8 mouse cellular contexts compared by ENCODE assay signal in genomic region chr1:58112880-58113279, GRCm38 (mm10). TPM values are rescaled to one million over a fixed set of nuclear protein-coding genes. Genes with fewer than 3 reads are reported as not detected.
DNase-seq lines count a peak whose midpoint lies in the region; ATAC-seq lines count a peak whose summit lies in the region.

Gene Aox3 (plus strand): TSS chr1:58113130.

- peak within 1 kb of the TSS; percentile 33; the same call in 1 of the 2 replicates for H3K4me2 ChIP-seq in intestine, embryonic 14.5 days (ENCODE audit: low read length)
- no peak within 1 kb of the TSS for H3K4me2 ChIP-seq in intestine, embryonic 16.5 days (ENCODE audit: low read depth, low read length)
- peak within 1 kb of the TSS; percentile 30; the same call in 1 of the 2 replicates for H3K4me2 ChIP-seq in midbrain, embryonic 13.5 days (replicated peaks)

- H3K9me3 ChIP-seq in intestine, embryonic 14.5 days (ENCODE audit: control insufficient read depth, low read length) = no peaks in the 10 kb centered on the region
- no peaks in the 10 kb centered on the region for H3K9me3 ChIP-seq in intestine, embryonic 16.5 days (ENCODE audit: control insufficient read depth, low read length)
- H3K9me3 ChIP-seq in midbrain, embryonic 13.5 days = no peaks in the 10 kb centered on the region

- no peak within 1 kb of the TSS for H3K9ac ChIP-seq in intestine, embryonic 14.5 days (ENCODE audit: low read length)
- no peak within 1 kb of the TSS for H3K9ac ChIP-seq in intestine, embryonic 16.5 days (ENCODE audit: low read depth, low read length)
- H3K9ac ChIP-seq in midbrain, embryonic 13.5 days (replicated peaks) = no peak within 1 kb of the TSS

- DNase-seq in intestine, embryonic 14.5 days (ENCODE audit: low spot score) = peak; percentile 76
- peak; percentile 46 for DNase-seq in embryo, embryonic 11.5 days (ENCODE audit: low read depth, low spot score)
- peak; percentile 23 for DNase-seq in kidney, adult 11 months
- DNase-seq in left cerebral cortex, postnatal 36 days (ENCODE audit: low spot score in 2 of 2) = peak; percentile 64 to 72
- peak; percentile 8 for DNase-seq in splenic B cell, adult 2 months (ENCODE audit: low read depth, low spot score)

- 0 out of 2 replicates have a peak, but pooled peaks cover 3% of the 10 kb centered on the region for H3K4me1 ChIP-seq in intestine, embryonic 14.5 days (replicated peaks; ENCODE audit: control insufficient read depth, insufficient read depth, low read length)
- no peaks in the 10 kb centered on the region for H3K4me1 ChIP-seq in intestine, embryonic 16.5 days (ENCODE audit: control insufficient read depth, insufficient read depth, low read length)
- H3K4me1 ChIP-seq in midbrain, embryonic 13.5 days (replicated peaks) = no peaks in the 10 kb centered on the region

- H3K4me3 ChIP-seq in intestine, embryonic 14.5 days (ENCODE audit: low read depth, low read length) = no peak within 1 kb of the TSS
- H3K4me3 ChIP-seq in intestine, embryonic 16.5 days (ENCODE audit: low read length) = no peak within 1 kb of the TSS
- no peak within 1 kb of the TSS for H3K4me3 ChIP-seq in midbrain, embryonic 13.5 days (replicated peaks)

- no peak within 1 kb of the TSS for H3K27ac ChIP-seq in intestine, embryonic 14.5 days (ENCODE audit: low read depth)
- no peak within 1 kb of the TSS for H3K27ac ChIP-seq in intestine, embryonic 16.5 days (ENCODE audit: low read length)
- no peak within 1 kb of the TSS for H3K27ac ChIP-seq in midbrain, embryonic 13.5 days

- H3K27me3 ChIP-seq in intestine, embryonic 14.5 days (replicated peaks; ENCODE audit: control insufficient read depth, insufficient read depth, low read length) = no peaks in the 10 kb centered on the region
- no peaks in the 10 kb centered on the region for H3K27me3 ChIP-seq in intestine, embryonic 16.5 days (replicated peaks; ENCODE audit: control insufficient read depth, insufficient read depth, low read length)
- H3K27me3 ChIP-seq in midbrain, embryonic 13.5 days = no peaks in the 10 kb centered on the region
- no peaks in the 10 kb centered on the region for H3K27me3 ChIP-seq in splenic B cell, adult 2 months (ENCODE audit: control insufficient read depth, insufficient read depth, low read length, poor library complexity, severe bottlenecking)

- 18% methylated on average over 11 of the region's 11 CpGs for WGBS in intestine, embryonic 14.5 days
- 14% methylated on average over 11 of the region's 11 CpGs for WGBS in intestine, embryonic 16.5 days
- WGBS in midbrain, embryonic 13.5 days = 12% methylated on average over 11 of the region's 11 CpGs

- no peak for ATAC-seq in intestine, embryonic 14.5 days (replicated peaks; ENCODE audit: low FRiP score, low TSS enrichment, low read depth)
- ATAC-seq in intestine, embryonic 16.5 days = no peak; the same call in 1 of the 2 replicates
- ATAC-seq in granulocyte monocyte progenitor cell, adult 5-6 weeks (replicated peaks; ENCODE audit: poor library complexity, severe bottlenecking) = peak; percentile 45
- peak; percentile 80 for ATAC-seq in midbrain, embryonic 13.5 days

- no peaks in the 10 kb centered on the region for H3K36me3 ChIP-seq in intestine, embryonic 14.5 days (ENCODE audit: control insufficient read depth, insufficient read depth, low read length)
- no peaks in the 10 kb centered on the region for H3K36me3 ChIP-seq in intestine, embryonic 16.5 days (ENCODE audit: control insufficient read depth, insufficient read depth, low read length)
- no peaks in the 10 kb centered on the region for H3K36me3 ChIP-seq in midbrain, embryonic 13.5 days
- H3K36me3 ChIP-seq in splenic B cell, adult 2 months (ENCODE audit: control insufficient read depth, insufficient read depth, low read length, poor library complexity, severe bottlenecking) = no peaks in the 10 kb centered on the region

- intact Hi-C loops in left cerebral cortex, postnatal 36 days (cut with DNase I) = no loop called here

RNA-seq across cellular contexts. Expression of gene Aox3, which starts in this region (rescaled TPM):
- 0.42 and 0.46 TPM in 2 replicates for polyA plus RNA-seq in intestine, embryonic 14.5 days (2014; fragmentation: Nextera tagmentation; extraction: Ambion mirVana)
- polyA plus RNA-seq in intestine, embryonic 16.5 days (2015; fragmentation: Nextera tagmentation; extraction: Ambion mirVana) = 0.50 and 0.68 TPM in 2 replicates
- total RNA-seq in granulocyte monocyte progenitor cell, adult 5-6 weeks (2014; fragmentation: Nextera tagmentation) = not detected in 2 replicates
- total RNA-seq in granulocyte monocyte progenitor cell, adult 5-6 weeks (2017) = 0.10 and 0.17 TPM in 2 replicates
- total RNA-seq in left cerebral cortex, postnatal 36 days (2021) = 1 to 10 TPM; 1.8 to 5.3 TPM
- 0.22 and 0.24 TPM in 2 replicates for polyA plus RNA-seq in midbrain, embryonic 13.5 days (2015; fragmentation: Nextera tagmentation; extraction: Ambion mirVana)

Comparison
In these comparisons a context has a peak if more than half of its experiments do, and no peak if none do; other contexts are left out.
1. Peak in DNase-seq and H3K4me2 ChIP-seq in intestine, embryonic 14.5 days; RNA of the gene not detected or under 1 TPM.
2. Peak in ATAC-seq in granulocyte monocyte progenitor cell, adult 5-6 weeks; RNA of the gene not detected or under 1 TPM.
3. Peak in ATAC-seq and H3K4me2 ChIP-seq in midbrain, embryonic 13.5 days; RNA of the gene not detected or under 1 TPM.
4. DNase-seq: peak in every context shown above with its lines; median percentile 76 in intestine, embryonic 14.5 days; 68 in left cerebral cortex, postnatal 36 days; 46 in embryo, embryonic 11.5 days; 23 in kidney, adult 11 months; 8 in splenic B cell, adult 2 months.